In genomic region chr4:118216726-118217595, GRCm38 (mm10) we compare ENCODE assay signal across 9 mouse cellular contexts. TPM values are rescaled to one million over a fixed set of nuclear protein-coding genes. Genes with fewer than 3 reads are reported as not detected.
DNase-seq lines count a peak whose midpoint lies in the region; ATAC-seq and TF ChIP-seq lines count a peak whose summit lies in the region.
"Had no signal": no experiment of that assay in that cellular context is flagged by ENCODE, and none has a peak within 500 bp of the region (broad histone marks: within the 10 kb centered on the region; RNA-seq: fewer than 3 reads in every experiment).

No protein-coding gene starts in this region.

- 83% methylated on average over 17 of the region's 17 CpGs for WGBS in embryonic facial prominence, embryonic 11.5 days
- 86% methylated on average over 17 of the region's 17 CpGs for WGBS in kidney, embryonic 14.5 days
- WGBS in limb, embryonic 14.5 days = 80% methylated on average over 17 of the region's 17 CpGs
- WGBS in midbrain, postnatal 0 days = 86% methylated on average over 17 of the region's 17 CpGs
- WGBS in thymus, adult 2 months = 83% methylated on average over 17 of the region's 17 CpGs

- no peak overlapping the region for H3K27ac ChIP-seq in embryonic facial prominence, embryonic 11.5 days (replicated peaks; ENCODE audit: low read depth, low read length)
- H3K27ac ChIP-seq in kidney, embryonic 14.5 days (ENCODE audit: low read depth, low read length) = no peak overlapping the region
- no peak overlapping the region for H3K27ac ChIP-seq in limb, embryonic 14.5 days (replicated peaks; ENCODE audit: low read depth, low read length)
- H3K27ac ChIP-seq in midbrain, postnatal 0 days (ENCODE audit: low read depth, low read length) = no peak overlapping the region
- no peak overlapping the region for H3K27ac ChIP-seq in thymus, adult 2 months (ENCODE audit: control insufficient read depth, insufficient read depth, low read length)
- H3K27ac ChIP-seq: embryonic facial prominence, embryonic 13.5 days had no signal

- ATAC-seq in CD4-positive, CD25-positive, alpha-beta regulatory T cell, adult 4 months = peak; percentile 64
- ATAC-seq in embryonic facial prominence, embryonic 11.5 days (replicated peaks; ENCODE audit: insufficient number of reproducible peaks, low FRiP score, low TSS enrichment, low read depth) = no peak
- ATAC-seq in kidney, embryonic 14.5 days (ENCODE audit: low FRiP score, low TSS enrichment) = 0 out of 2 replicates have a peak, but pooled peaks have one; percentile 9
- ATAC-seq in limb, embryonic 14.5 days (ENCODE audit: low FRiP score, low read depth) = no peak
- 0 out of 2 replicates have a peak, but pooled peaks have one; percentile 28 for ATAC-seq in midbrain, postnatal 0 days (ENCODE audit: low FRiP score)

- H3K4me1 ChIP-seq in embryonic facial prominence, embryonic 11.5 days (ENCODE audit: control insufficient read depth, insufficient read depth, low read length) = no peaks in the 10 kb centered on the region
- no peaks in the 10 kb centered on the region for H3K4me1 ChIP-seq in kidney, embryonic 14.5 days (ENCODE audit: control insufficient read depth, insufficient read depth, low read length)
- no peaks in the 10 kb centered on the region for H3K4me1 ChIP-seq in limb, embryonic 14.5 days (ENCODE audit: control insufficient read depth, insufficient read depth, low read length)
- no peaks in the 10 kb centered on the region for H3K4me1 ChIP-seq in midbrain, postnatal 0 days (ENCODE audit: insufficient read depth, low read length)
- H3K4me1 ChIP-seq in thymus, adult 2 months (replicated peaks; ENCODE audit: control insufficient read depth, insufficient read depth, low read length) = no peaks in the 10 kb centered on the region
- H3K4me1 ChIP-seq: embryonic facial prominence, embryonic 13.5 days had no signal

- no peak for TF ChIP-seq POLR2A in limb, embryonic 14.5 days (IDR thresholded peaks at IDR 0.05; ENCODE audit: borderline replicate concordance, extremely low read depth, insufficient read depth, insufficient read length)
- TF ChIP-seq POLR2A in thymus, adult 2 months (IDR thresholded peaks at IDR 0.05; ENCODE audit: control insufficient read depth, extremely low read depth, insufficient read depth, low read length, poor library complexity) = no peak

- peaks cover 14% of the 10 kb centered on the region for H3K36me3 ChIP-seq in embryonic facial prominence, embryonic 11.5 days (replicated peaks; ENCODE audit: control insufficient read depth, insufficient read depth, low read depth, low read length)
- peaks cover 88% of the 10 kb centered on the region for H3K36me3 ChIP-seq in kidney, embryonic 14.5 days (ENCODE audit: control insufficient read depth, insufficient read depth, low read length)
- H3K36me3 ChIP-seq in limb, embryonic 14.5 days (ENCODE audit: control insufficient read depth, insufficient read depth, low read length) = peaks cover 99% of the 10 kb centered on the region
- H3K36me3 ChIP-seq in midbrain, postnatal 0 days (ENCODE audit: insufficient read depth, low read length) = peaks cover 90% of the 10 kb centered on the region
- peaks cover 28% of the 10 kb centered on the region for H3K36me3 ChIP-seq in thymus, adult 2 months (ENCODE audit: control insufficient read depth, insufficient read depth, low read length)

- H3K4me2 ChIP-seq in embryonic facial prominence, embryonic 11.5 days (ENCODE audit: low read depth, low read length) = no peak overlapping the region
- no peak overlapping the region for H3K4me2 ChIP-seq in kidney, embryonic 14.5 days (replicated peaks; ENCODE audit: low read depth, low read length)
- no peak overlapping the region for H3K4me2 ChIP-seq in limb, embryonic 14.5 days (replicated peaks; ENCODE audit: low read depth, low read length, severe bottlenecking)
- H3K4me2 ChIP-seq in midbrain, postnatal 0 days (ENCODE audit: low read depth, low read length, poor library complexity, severe bottlenecking) = no peak overlapping the region
- H3K4me2 ChIP-seq: embryonic facial prominence, embryonic 13.5 days had no signal

- no peaks in the 10 kb centered on the region for H3K9me3 ChIP-seq in embryonic facial prominence, embryonic 11.5 days (replicated peaks; ENCODE audit: control insufficient read depth, low read length)
- no peaks in the 10 kb centered on the region for H3K9me3 ChIP-seq in kidney, embryonic 14.5 days (ENCODE audit: control insufficient read depth, low read length)
- H3K9me3 ChIP-seq in limb, embryonic 14.5 days (ENCODE audit: control insufficient read depth, low read length) = no peaks in the 10 kb centered on the region
- H3K9me3 ChIP-seq in midbrain, postnatal 0 days (ENCODE audit: low read length) = no peaks in the 10 kb centered on the region
- H3K9me3 ChIP-seq: embryonic facial prominence, embryonic 13.5 days had no signal

- H3K27me3 ChIP-seq in embryonic facial prominence, embryonic 11.5 days (ENCODE audit: control insufficient read depth, insufficient read depth, low read length) = no peaks in the 10 kb centered on the region
- no peaks in the 10 kb centered on the region for H3K27me3 ChIP-seq in kidney, embryonic 14.5 days (ENCODE audit: control insufficient read depth, insufficient read depth, low read length)
- no peaks in the 10 kb centered on the region for H3K27me3 ChIP-seq in limb, embryonic 14.5 days (ENCODE audit: control insufficient read depth, insufficient read depth, low read length)
- no peaks in the 10 kb centered on the region for H3K27me3 ChIP-seq in midbrain, postnatal 0 days (ENCODE audit: insufficient read depth, low read length)
- H3K27me3 ChIP-seq in thymus, adult 2 months (ENCODE audit: control insufficient read depth, insufficient read depth, low read length) = no peaks in the 10 kb centered on the region
- H3K27me3 ChIP-seq: embryonic facial prominence, embryonic 13.5 days had no signal

- peak; percentile 86 for TF ChIP-seq CTCF in midbrain, postnatal 0 days (IDR thresholded peaks at IDR 0.05)
- peak; percentile 74; the same call in 1 of the 2 replicates for TF ChIP-seq CTCF in thymus, adult 2 months (IDR thresholded peaks at IDR 0.05; ENCODE audit: borderline replicate concordance, control insufficient read depth, extremely low read depth, insufficient read depth, low read length, poor library complexity)

- no peak overlapping the region for H3K4me3 ChIP-seq in embryonic facial prominence, embryonic 11.5 days (ENCODE audit: low read depth, low read length)
- no peak overlapping the region for H3K4me3 ChIP-seq in kidney, embryonic 14.5 days (ENCODE audit: low read length)
- H3K4me3 ChIP-seq in limb, embryonic 14.5 days (replicated peaks; ENCODE audit: low read length) = no peak overlapping the region
- no peak overlapping the region for H3K4me3 ChIP-seq in midbrain, postnatal 0 days (ENCODE audit: low read depth, low read length)
- no peak overlapping the region for H3K4me3 ChIP-seq in thymus, adult 2 months (ENCODE audit: control insufficient read depth, insufficient read depth, low read length)
- H3K4me3 ChIP-seq: embryonic facial prominence, embryonic 13.5 days had no signal

- no peak overlapping the region for H3K9ac ChIP-seq in embryonic facial prominence, embryonic 11.5 days (replicated peaks; ENCODE audit: low read length)
- H3K9ac ChIP-seq in kidney, embryonic 14.5 days (ENCODE audit: low read depth, low read length) = no peak overlapping the region
- H3K9ac ChIP-seq in limb, embryonic 14.5 days (ENCODE audit: low read depth, low read length, severe bottlenecking) = no peak overlapping the region
- H3K9ac ChIP-seq in midbrain, postnatal 0 days (replicated peaks; ENCODE audit: low read length, poor library complexity, severe bottlenecking) = no peak overlapping the region
- H3K9ac ChIP-seq: embryonic facial prominence, embryonic 13.5 days had no signal

- DNase-seq in adrenal gland, adult 8-10 months = peak; percentile 40
- DNase-seq in embryonic facial prominence, embryonic 11.5 days (ENCODE audit: low spot score) = peak; percentile 69
- peak; percentile 57 for DNase-seq in heart, adult 8-10 months (ENCODE audit: low spot score)
- DNase-seq in limb, embryonic 14.5 days (ENCODE audit: low spot score) = peak; percentile 54
- DNase-seq in midbrain, postnatal 0 days (ENCODE audit: low spot score) = peak; percentile 65
- DNase-seq in thymus, adult 2 months = peak; percentile 80

RNA-seq across cellular contexts. Expression of gene Kdm4a, which starts 37.1 kb away (rescaled TPM):
- polyA plus RNA-seq in CD4-positive, CD25-positive, alpha-beta regulatory T cell, adult 4 months (2017; shearing (Covaris generic)) = 10 to 100 TPM in 1 of 2 experiments, 1 to 10 TPM in 1; 4.3 to 14.3 TPM
- 10 to 100 TPM; 39.7 to 56.1 (median 49.7) TPM for total RNA-seq in adrenal gland, adult 8-10 months (2022)
- 53.2 and 56.7 TPM in 2 replicates for polyA plus RNA-seq in embryonic facial prominence, embryonic 11.5 days (2014; fragmentation: Nextera tagmentation; extraction: Ambion mirVana)
- total RNA-seq in heart, adult 8-10 months (2022) = 10 to 100 TPM; 23.7 to 24.5 (median 24.1) TPM
- 35.2 and 58.8 TPM in 2 replicates for polyA plus RNA-seq in kidney, embryonic 14.5 days (2014; fragmentation: Nextera tagmentation; extraction: Ambion mirVana)
- 85.1 and 89.2 TPM in 2 replicates for polyA plus RNA-seq in limb, embryonic 14.5 days (2012; rRNA removed)
- 42.1 and 48.8 TPM in 2 replicates for polyA plus RNA-seq in limb, embryonic 14.5 days (2014; fragmentation: Nextera tagmentation; extraction: Ambion mirVana)
- total RNA-seq in midbrain, postnatal 0 days (2014; rRNA removed) = 88.8 and 90.9 TPM in 2 replicates
- 32.0 and 34.8 TPM in 2 replicates for polyA plus RNA-seq in midbrain, postnatal 0 days (2015; fragmentation: Nextera tagmentation; extraction: Ambion mirVana)
- 63.9 and 69.2 TPM in 2 replicates for polyA plus RNA-seq in thymus, adult 2 months (2012; rRNA removed)

Comparison
In these comparisons a context has a peak if more than half of its experiments do, and no peak if none do; other contexts are left out.
1. ATAC-seq: peak in CD4-positive, CD25-positive, alpha-beta regulatory T cell, adult 4 months (single experiment), kidney, embryonic 14.5 days (single experiment) and midbrain, postnatal 0 days (single experiment); none in embryonic facial prominence, embryonic 11.5 days (single experiment) and limb, embryonic 14.5 days (single experiment).
2. Peak in every context shown above with its lines, with median percentiles within 50 percentile points of each other: DNase-seq.